In genomic region chr5:122951913-122952641, GRCm38 (mm10) we compare ENCODE assay signal across 8 mouse cellular contexts. TPM values are rescaled to one million over a fixed set of nuclear protein-coding genes. Genes with fewer than 3 reads are reported as not detected.
DNase-seq lines count a peak whose midpoint lies in the region; ATAC-seq and TF ChIP-seq lines count a peak whose summit lies in the region.

No protein-coding gene starts in this region.

- ATAC-seq in forebrain, embryonic 15.5 days (replicated peaks): peak; percentile 29

- no peak overlapping the region for H3K27ac ChIP-seq in brown adipose tissue, adult 24 weeks (replicated peaks; ENCODE audit: low read depth, low read length)
- peak overlapping the region; percentile 79 for H3K27ac ChIP-seq in forebrain, embryonic 15.5 days (replicated peaks)

- no peaks in the 10 kb centered on the region for H3K36me3 ChIP-seq in forebrain, embryonic 15.5 days

- peak overlapping the region; percentile 68 for H3K9ac ChIP-seq in forebrain, embryonic 15.5 days (replicated peaks)

- H3K4me3 ChIP-seq in lung, adult 2 months (replicated peaks; ENCODE audit: extremely low read depth, low read depth, low read length): peak overlapping the region; percentile 55
- H3K4me3 ChIP-seq in brown adipose tissue, adult 24 weeks (ENCODE audit: insufficient read depth, low read depth, low read length): peak overlapping the region; percentile 53
- peak overlapping the region; percentile 47 for H3K4me3 ChIP-seq in forebrain, embryonic 15.5 days

- no peak for DNase-seq in lung, adult 2 months
- DNase-seq in lung, postnatal 25 days (ENCODE audit: low spot score): no peak
- DNase-seq in kidney, adult 8-10 months: peak; percentile 20 to 30
- peak; percentile 28 for DNase-seq in lung, postnatal 14 days
- DNase-seq in right cerebral cortex, postnatal 25 days: peak; percentile 46
- no peak for DNase-seq in gastrocnemius, postnatal 25 days

- H3K9me3 ChIP-seq in forebrain, embryonic 15.5 days: no peaks in the 10 kb centered on the region

- no peak for TF ChIP-seq POLR2A in lung, adult 2 months (IDR thresholded peaks at IDR 0.05; ENCODE audit: borderline replicate concordance, extremely low read depth, low read depth, low read length)

- no peak for TF ChIP-seq CTCF in lung, adult 2 months (IDR thresholded peaks at IDR 0.05; ENCODE audit: insufficient read depth, low read length)

- no peaks in the 10 kb centered on the region for H3K27me3 ChIP-seq in forebrain, embryonic 15.5 days

- peaks cover 6% of the 10 kb centered on the region; the same call in 1 of the 2 replicates for H3K4me1 ChIP-seq in lung, adult 2 months (ENCODE audit: control insufficient read depth, insufficient read depth, low read length)
- 0 out of 2 replicates have a peak, but pooled peaks cover 2% of the 10 kb centered on the region for H3K4me1 ChIP-seq in brown adipose tissue, adult 24 weeks (ENCODE audit: control insufficient read depth, insufficient read depth, insufficient read length, low read length)
- peaks cover 31% of the 10 kb centered on the region for H3K4me1 ChIP-seq in forebrain, embryonic 15.5 days

- peak overlapping the region; percentile 83 for H3K4me2 ChIP-seq in forebrain, embryonic 15.5 days (replicated peaks)

- WGBS in lung, adult 2 months: 5% methylated on average over 59 of the region's 59 CpGs
- 2% methylated on average over 58 of the region's 59 CpGs for WGBS in forebrain, embryonic 15.5 days

RNA-seq across cellular contexts. Expression of gene Kdm2b, which starts 37.5 kb away (rescaled TPM):
- polyA plus RNA-seq in lung, adult 2 months (2012; rRNA removed): 16.6 and 20.1 TPM in 2 replicates
- 6.3 and 6.5 TPM in 2 replicates for polyA plus RNA-seq in brown adipose tissue, adult 24 weeks (2012; ENCODE audit: insufficient read depth, insufficient read length, missing spikeins)
- 138 and 141 TPM in 2 replicates for polyA plus RNA-seq in forebrain, embryonic 15.5 days (2015; fragmentation: Nextera tagmentation; extraction: Ambion mirVana)
- total RNA-seq in gastrocnemius, postnatal 25 days (2021): 10 to 100 TPM; 12.8 to 14.3 TPM

Comparison
In these comparisons a context has a peak if more than half of its experiments do, and no peak if none do; other contexts are left out.
1. DNase-seq: peak in kidney, adult 8-10 months (2 of 2), lung, postnatal 14 days (single experiment) and right cerebral cortex, postnatal 25 days (single experiment); none in lung, adult 2 months (single experiment), lung, postnatal 25 days (single experiment) and gastrocnemius, postnatal 25 days (single experiment).
2. Peak in every context shown above with its lines, with median percentiles within 50 percentile points of each other: H3K4me3 ChIP-seq.